Mouse (Mus musculus) erythroblast, embryonic 14.5 days (primary cell): ENCODE measurements around the gene Alad.

Experiments
- GATA1 ChIP-seq: IDR thresholded peaks from 2 replicates; pipeline ENCODE4 v1.6.1; 2012; ENCODE audit warnings: low read length, inconsistent platforms, mixed read lengths
- TAL1 ChIP-seq: IDR thresholded peaks from 3 replicates; pipeline ENCODE4 v1.6.1; 2012; ENCODE audit warnings: low read length, inconsistent platforms, mixed read lengths

GRCm38 (mm10) chr4:62475793-62476192, 43.9 kb downstream of the Alad start:
- TF ChIP-seq GATA1 (no peak), TAL1 (no peak)
